Mouse (Mus musculus) intestine, embryonic 16.5 days (tissue): ENCODE data around the gene Kalrn. TPM values are rescaled to one million over a fixed set of nuclear protein-coding genes. Genes with fewer than 3 reads are reported as not detected.
A peak's percentile ranks its signal among the peaks of the same experiment; 100 is the strongest.
"Not testable (repeated sequence)": the region's sequence is repeated elsewhere in the genome, so short reads cannot be mapped to it uniquely, and the experiment has no call there.

Experiments used
- ATAC-seq: fragments of 200-750 bp; cut with Nextera tagmentation; 2 replicates; pipeline ENCODE4 v1.8.0; 2017; ENCODE audit warnings: moderate TSS enrichment, moderate library complexity
- H3K27ac ChIP-seq: fragments of 300-500 bp; sonication (generic); 2 replicates; pipeline ENCODE4 v1.5.1; 2014; ENCODE audit warnings: mild to moderate bottlenecking, low read length
- H3K27me3 ChIP-seq: fragments of 300-500 bp; sonication (generic); replicated peaks from 2 replicates; pipeline ENCODE4 v1.6.1; 2014; ENCODE audit warnings: low read length, control low read depth, mixed read lengths; ENCODE audit not compliant: control insufficient read depth, insufficient read depth
- H3K36me3 ChIP-seq: fragments of 300-500 bp; sonication (generic); 2 replicates; pipeline ENCODE4 v1.6.1; 2014; ENCODE audit warnings: low read length, control low read depth; ENCODE audit not compliant: control insufficient read depth, insufficient read depth
- H3K4me1 ChIP-seq: fragments of 300-500 bp; sonication (generic); 2 replicates; pipeline ENCODE4 v1.6.1; 2014; ENCODE audit warnings: low read length, control low read depth, mixed read lengths; ENCODE audit not compliant: control insufficient read depth, insufficient read depth
- H3K4me2 ChIP-seq: fragments of 300-500 bp; sonication (generic); 2 replicates; pipeline ENCODE4 v1.6.1; 2014; ENCODE audit warnings: low read depth, low read length, control low read depth
- H3K4me3 ChIP-seq: fragments of 300-500 bp; sonication (generic); 2 replicates; pipeline ENCODE4 v1.5.1; 2014; ENCODE audit warnings: mild to moderate bottlenecking, low read length
- H3K9ac ChIP-seq: fragments of 300-500 bp; sonication (generic); 2 replicates; pipeline ENCODE4 v1.6.1; 2014; ENCODE audit warnings: low read depth, low read length
- H3K9me3 ChIP-seq: fragments of 300-500 bp; sonication (generic); 2 replicates; pipeline ENCODE4 v1.6.1; 2016; ENCODE audit warnings: low read length, control low read depth; ENCODE audit not compliant: control insufficient read depth
- whole genome bisulfite sequencing: fragments of 180-500 bp; shearing (Covaris S2); extraction: QIAGEN DNeasy Blood & Tissue Kit; methylation state at CpG from one replicate; pipeline ENCODE4 v1.1.7; 2014; 5-methylcytosine and 5-hydroxymethylcytosine counted together
- polyA plus RNA-seq: library from polyadenylated mRNA; unstranded; fragments of >200 nt; fragmentation: Nextera tagmentation; extraction: Ambion mirVana; gene quantifications from 2 replicates; pipeline ENCODE4 v1.2.1, GENCODE M21; 2015

Kalrn gene
- polyA plus RNA-seq, 1 experiment from 2014 or later = 11.1 TPM

GRCm38 (mm10) chr16:34310363-34310762 lies 263.0 kb downstream of the Kalrn start:
- Histone ChIP-seq H3K4me3 (no peak overlapping the region), H3K9ac (no peak overlapping the region), H3K36me3 (0 out of 2 replicates have a peak, but pooled peaks cover 5% of the 10 kb centered on the region), H3K27me3 (no peaks in the 10 kb centered on the region), H3K9me3 (no peaks in the 10 kb centered on the region), H3K4me1 (no peaks in the 10 kb centered on the region), H3K4me2 (no peak overlapping the region), H3K27ac (no peak overlapping the region)
- no peak for ATAC-seq
- WGBS = 95% methylated on average over 8 of the region's 8 CpGs

GRCm38 (mm10) chr16:34308324-34308723 lies 265.0 kb downstream of the Kalrn start:
- no peaks in the 10 kb centered on the region for H3K27me3 ChIP-seq
- no peaks in the 10 kb centered on the region for H3K4me1 ChIP-seq
- H3K4me2 ChIP-seq = no peak overlapping the region
- ATAC-seq = 0 out of 2 replicates have a peak, but pooled peaks have one; percentile 46
- no peak overlapping the region for H3K9ac ChIP-seq
- no peak overlapping the region for H3K4me3 ChIP-seq
- 76% methylated on average over 1 of the region's 1 CpGs for WGBS
- 0 out of 2 replicates have a peak, but pooled peaks cover 5% of the 10 kb centered on the region for H3K36me3 ChIP-seq
- no peaks in the 10 kb centered on the region for H3K9me3 ChIP-seq
- H3K27ac ChIP-seq = no peak overlapping the region

- WGBS = 71% methylated on average over 9 of the region's 9 CpGs
- H3K27ac ChIP-seq = no peak overlapping the region
- no peaks in the 10 kb centered on the region for H3K27me3 ChIP-seq
These were observed 265.9 kb downstream of the Kalrn start for GRCm38 (mm10) chr16:34307458-34307857.

GRCm38 (mm10) chr16:34305586-34305985 lies 267.7 kb downstream of the Kalrn start:
- WGBS = 68% methylated on average over 4 of the region's 4 CpGs
- 0 out of 2 replicates have a peak, but pooled peaks cover 5% of the 10 kb centered on the region for H3K36me3 ChIP-seq
- no peak for ATAC-seq

More at GRCm38 (mm10) chr16:34307458-34307857, 265.9 kb downstream of the Kalrn start:
- ATAC-seq = no peak
- Histone ChIP-seq H3K9ac (no peak overlapping the region), H3K36me3 (0 out of 2 replicates have a peak, but pooled peaks cover 5% of the 10 kb centered on the region), H3K4me2 (no peak overlapping the region), H3K4me1 (no peaks in the 10 kb centered on the region), H3K4me3 (no peak overlapping the region), H3K9me3 (no peaks in the 10 kb centered on the region)

GRCm38 (mm10) chr16:34303818-34304217 lies 269.5 kb downstream of the Kalrn start:
- not testable (repeated sequence) for H3K36me3 ChIP-seq, H3K4me1 ChIP-seq, H3K4me3 ChIP-seq, H3K27ac ChIP-seq, H3K4me2 ChIP-seq, ATAC-seq, H3K9ac ChIP-seq, H3K9me3 ChIP-seq, H3K27me3 ChIP-seq
- WGBS = 75% methylated on average over 4 of the region's 4 CpGs

More at GRCm38 (mm10) chr16:34305586-34305985, 267.7 kb downstream of the Kalrn start:
- Histone ChIP-seq H3K9ac (no peak overlapping the region), H3K4me3 (no peak overlapping the region), H3K27me3 (no peaks in the 10 kb centered on the region), H3K4me1 (no peaks in the 10 kb centered on the region), H3K9me3 (no peaks in the 10 kb centered on the region), H3K4me2 (no peak overlapping the region), H3K27ac (no peak overlapping the region)

- H3K4me1 ChIP-seq = no peaks in the 10 kb centered on the region
- no peak overlapping the region for H3K9ac ChIP-seq
- 80% methylated on average over 1 of the region's 1 CpGs for WGBS
- no peaks in the 10 kb centered on the region for H3K9me3 ChIP-seq
- peak; percentile 56 for ATAC-seq
- H3K27ac ChIP-seq = no peak overlapping the region
- H3K27me3 ChIP-seq = no peaks in the 10 kb centered on the region
- no peak overlapping the region for H3K4me3 ChIP-seq
- H3K4me2 ChIP-seq = no peak overlapping the region
- H3K36me3 ChIP-seq = no peaks in the 10 kb centered on the region
These were observed 270.8 kb downstream of the Kalrn start for GRCm38 (mm10) chr16:34302503-34302902.

GRCm38 (mm10) chr16:34302063-34302462 lies 271.3 kb downstream of the Kalrn start:
- H3K4me3 ChIP-seq = no peak overlapping the region
- H3K9ac ChIP-seq = no peak overlapping the region
- H3K36me3 ChIP-seq = no peaks in the 10 kb centered on the region
- peak; percentile 58; the same call in 1 of the 2 replicates for ATAC-seq
- H3K27me3 ChIP-seq = no peaks in the 10 kb centered on the region
- no peaks in the 10 kb centered on the region for H3K4me1 ChIP-seq
- no peak overlapping the region for H3K27ac ChIP-seq
- WGBS = 79% methylated on average over 1 of the region's 1 CpGs
- no peaks in the 10 kb centered on the region for H3K9me3 ChIP-seq
- no peak overlapping the region for H3K4me2 ChIP-seq

- H3K4me2 ChIP-seq = no peak overlapping the region
- H3K4me1 ChIP-seq = no peaks in the 10 kb centered on the region
- ATAC-seq = no peak
- H3K27ac ChIP-seq = no peak overlapping the region
- no peaks in the 10 kb centered on the region for H3K9me3 ChIP-seq
- WGBS = 67% methylated on average over 2 of the region's 2 CpGs
- H3K36me3 ChIP-seq = no peaks in the 10 kb centered on the region
- H3K4me3 ChIP-seq = no peak overlapping the region
- H3K27me3 ChIP-seq = no peaks in the 10 kb centered on the region
- H3K9ac ChIP-seq = no peak overlapping the region
These were observed 274.1 kb downstream of the Kalrn start for GRCm38 (mm10) chr16:34299226-34299625.

- Histone ChIP-seq H3K27me3 (no peaks in the 10 kb centered on the region), H3K4me2 (no peak overlapping the region), H3K4me3 (no peak overlapping the region), H3K9me3 (no peaks in the 10 kb centered on the region), H3K9ac (no peak overlapping the region), H3K4me1 (no peaks in the 10 kb centered on the region), H3K36me3 (no peaks in the 10 kb centered on the region), H3K27ac (no peak overlapping the region)
- no peak for ATAC-seq
- WGBS = 88% methylated on average over 5 of the region's 5 CpGs
These were observed 275.2 kb downstream of the Kalrn start for GRCm38 (mm10) chr16:34297911-34298682.
